Mouse (Mus musculus) heart, postnatal 0 days (tissue): ENCODE results near the gene C1ql1.

Source experiments
- CTCF ChIP-seq: IDR thresholded peaks from 2 replicates; pipeline ENCODE4 v1.5.1; 2016; ENCODE audit warnings: antibody characterized with exemption, control low read depth, low read depth
- EP300 ChIP-seq: IDR thresholded peaks from 2 replicates; pipeline ENCODE4 v1.6.1; 2016; ENCODE audit warnings: antibody characterized with exemption, low read depth

DNA sequence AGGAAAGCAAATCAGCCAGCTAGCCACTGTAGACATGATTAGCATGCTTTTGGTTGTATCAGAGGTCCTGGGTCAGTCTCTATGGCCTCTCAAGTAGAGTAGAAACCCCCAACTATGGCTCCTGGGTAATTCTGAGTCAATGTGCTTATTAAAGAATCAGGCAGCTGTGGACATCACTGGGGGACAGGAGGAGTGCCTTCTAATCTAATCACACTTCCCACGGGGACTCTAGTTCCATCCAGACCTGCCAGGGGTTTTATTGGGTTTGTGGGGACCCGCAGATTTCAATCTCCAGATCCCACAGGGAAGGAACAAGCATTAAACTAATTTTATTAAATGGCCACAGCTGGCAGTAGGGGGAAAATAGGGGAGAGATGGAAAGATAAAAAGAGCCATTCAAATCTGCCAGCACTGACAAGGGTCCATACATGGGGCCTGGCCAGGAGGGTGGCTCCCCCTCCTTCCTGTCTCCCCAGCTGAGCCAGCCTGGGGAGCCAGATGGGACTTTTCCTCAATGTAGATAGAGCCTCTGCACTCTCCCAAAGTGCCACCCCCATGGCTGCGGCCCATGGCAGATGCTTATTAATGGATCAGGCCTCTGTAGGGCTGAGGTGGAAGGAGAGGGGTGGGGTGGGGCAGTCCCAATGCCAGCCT is 8.8 kb downstream of the C1ql1 start:
- no peak for TF ChIP-seq EP300
- no peak for TF ChIP-seq CTCF
